Mouse (Mus musculus) liver, embryonic 16.5 days (tissue): Measurements from ENCODE around the gene Sema3b. TPM values are rescaled to one million over a fixed set of nuclear protein-coding genes. Genes with fewer than 3 reads are reported as not detected.
A peak's percentile ranks its signal among the peaks of the same experiment; 100 is the strongest.

Experiments used
- ATAC-seq: fragments of 200-750 bp; cut with Nextera tagmentation; 2 replicates; pipeline ENCODE4 v1.8.0; 2017; ENCODE audit warnings: low read depth, mild to moderate bottlenecking, moderate number of reproducible peaks, moderate library complexity
- H3K27ac ChIP-seq: fragments of 300-500 bp; sonication (generic); 2 replicates; pipeline ENCODE4 v1.5.1; 2014; ENCODE audit warnings: mild to moderate bottlenecking, low read length
- H3K27me3 ChIP-seq: fragments of 300-500 bp; sonication (generic); 2 replicates; pipeline ENCODE4 v1.6.1; 2014; ENCODE audit warnings: low read depth, low read length, mixed read lengths; ENCODE audit not compliant: control insufficient read depth, insufficient read depth
- H3K36me3 ChIP-seq: fragments of 300-500 bp; sonication (generic); 2 replicates; pipeline ENCODE4 v1.6.1; 2014; ENCODE audit warnings: mild to moderate bottlenecking; ENCODE audit not compliant: control insufficient read depth, insufficient read depth
- H3K4me1 ChIP-seq: fragments of 300-500 bp; sonication (generic); 2 replicates; pipeline ENCODE4 v1.6.1; 2014; ENCODE audit warnings: low read depth, low read length, mixed read lengths; ENCODE audit not compliant: control insufficient read depth
- H3K4me2 ChIP-seq: fragments of 300-500 bp; sonication (generic); 2 replicates; pipeline ENCODE4 v1.6.1; 2014; ENCODE audit warnings: low read depth, low read length, mixed read lengths
- H3K4me3 ChIP-seq: fragments of 300-500 bp; sonication (generic); 2 replicates; pipeline ENCODE4 v1.5.1; 2014; ENCODE audit warnings: low read depth, mild to moderate bottlenecking, low read length
- H3K9ac ChIP-seq: fragments of 300-500 bp; sonication (generic); 2 replicates; pipeline ENCODE4 v1.6.1; 2014; ENCODE audit warnings: low read depth, low read length
- H3K9me3 ChIP-seq: fragments of 300-500 bp; sonication (generic); replicated peaks from 2 replicates; pipeline ENCODE4 v1.6.1; 2016; ENCODE audit warnings: low read length; ENCODE audit not compliant: control insufficient read depth
- WGBS: fragments of 180-500 bp; shearing (Covaris S2); extraction: QIAGEN DNeasy Blood & Tissue Kit; methylation state at CpG from one replicate; pipeline ENCODE4 v1.1.7; 2014; ENCODE audit not compliant: insufficient replicate concordance; 5-methylcytosine and 5-hydroxymethylcytosine counted together
- polyA plus RNA-seq: library from polyadenylated mRNA; unstranded; fragments of >200 nt; fragmentation: Nextera tagmentation; extraction: Ambion mirVana; gene quantifications from 2 replicates; pipeline ENCODE4 v1.2.1, GENCODE M21; 2015

Sema3b gene
- polyA plus RNA-seq, result 0.33 and 1.4 TPM in 2 replicates

DNA sequence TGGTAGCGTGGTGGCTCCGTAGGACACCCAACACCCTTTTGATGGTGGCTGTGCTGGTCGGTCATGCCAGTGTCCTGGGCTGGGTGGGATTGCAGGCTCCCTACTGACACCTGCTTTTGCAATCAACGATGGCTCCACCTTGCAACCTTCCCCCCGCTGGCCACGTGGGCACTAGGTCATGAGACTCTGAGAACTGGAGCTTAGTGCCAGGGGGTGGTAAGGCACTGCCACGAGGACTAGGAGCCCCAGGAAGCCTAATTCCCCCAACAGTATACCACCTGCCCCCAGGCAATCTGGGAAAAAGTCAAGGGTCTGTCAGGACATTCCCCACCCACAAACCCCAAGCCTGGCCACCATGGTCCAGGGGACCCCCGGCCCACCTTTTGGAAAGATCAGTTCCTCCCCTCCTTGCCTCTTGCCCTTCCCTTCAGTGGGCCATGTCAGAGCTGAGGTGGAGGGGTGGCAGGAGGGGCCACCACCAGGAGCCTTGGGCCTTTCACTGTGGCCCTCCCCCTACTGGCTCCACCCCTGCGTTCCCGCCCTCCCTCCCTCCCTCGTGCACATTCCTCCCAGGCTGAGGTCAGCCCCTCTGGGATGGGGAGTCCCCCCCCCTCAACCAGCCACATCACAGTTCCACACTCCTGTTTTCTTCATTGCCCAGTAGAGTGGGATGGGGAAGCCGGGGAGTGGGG, at the start of gene Sema3b:
Gene Sema3b (minus strand): TSS at position 489 of the 692 bp plus-strand sequence.
- peaks cover 20% of the 10 kb centered on the region for H3K4me1 ChIP-seq

DNA sequence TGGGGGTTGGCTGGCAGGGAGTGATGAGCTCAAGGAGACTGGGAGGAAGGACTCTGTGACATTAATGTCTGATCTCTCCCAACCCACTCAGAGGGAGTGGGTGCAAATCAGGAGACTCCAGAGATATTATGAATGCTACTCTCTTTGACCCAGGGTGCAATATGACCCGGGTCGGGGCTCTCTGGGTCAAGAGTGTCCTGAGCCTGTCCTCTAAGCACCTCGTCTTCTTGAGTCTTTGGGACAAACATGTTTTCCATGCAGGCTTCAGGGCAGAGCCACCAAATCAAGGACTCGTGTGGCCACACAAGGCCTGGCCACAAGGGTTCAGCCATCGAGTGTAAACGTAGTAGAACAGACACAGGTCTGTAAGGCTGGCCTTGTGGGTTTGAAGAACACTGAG, 49.1 kb upstream of the Sema3b start:
- H3K27me3 ChIP-seq, result no peaks in the 10 kb centered on the region
- 60% methylated on average over 6 of the region's 6 CpGs for WGBS
- H3K36me3 ChIP-seq, result no peaks in the 10 kb centered on the region
- no peak for ATAC-seq
- H3K9me3 ChIP-seq, result no peaks in the 10 kb centered on the region
- no peak overlapping the region for H3K9ac ChIP-seq
- no peak overlapping the region for H3K4me2 ChIP-seq
- H3K4me3 ChIP-seq, result no peak overlapping the region
- no peak overlapping the region for H3K27ac ChIP-seq
- H3K4me1 ChIP-seq, result no peaks in the 10 kb centered on the region

More for the DNA sequence above, at the start of gene Sema3b:
- Histone ChIP-seq H3K9me3 (no peaks in the 10 kb centered on the region), H3K36me3 (no peaks in the 10 kb centered on the region), H3K27ac (no peak within 1 kb of the TSS), H3K4me3 (no peak within 1 kb of the TSS), H3K27me3 (no peaks in the 10 kb centered on the region; the same call in 1 of the 2 replicates), H3K4me2 (no peak within 1 kb of the TSS), H3K9ac (no peak within 1 kb of the TSS)
- no peak for ATAC-seq
- 57% methylated on average over 12 of the region's 12 CpGs for WGBS

DNA sequence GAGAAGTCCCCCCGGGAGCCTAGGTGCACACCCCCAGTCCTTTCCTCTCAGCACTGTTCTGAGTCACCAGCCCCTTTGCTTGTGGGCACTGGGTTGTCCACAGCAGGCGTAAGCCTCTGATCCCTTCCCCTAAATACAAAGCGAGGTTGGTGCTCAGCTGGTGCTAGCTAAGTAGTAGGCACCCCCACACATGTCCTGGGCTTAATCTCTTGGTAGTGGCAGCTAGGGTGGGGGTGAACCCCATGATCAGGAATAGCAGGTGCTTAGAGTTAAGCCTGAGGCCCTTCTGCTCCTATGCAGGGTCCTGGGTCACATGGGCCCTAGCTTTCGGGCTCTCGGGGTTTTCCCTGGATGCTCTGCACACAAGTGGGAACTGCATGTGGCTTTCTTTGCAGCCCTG, 48.1 kb upstream of the Sema3b start:
- Histone ChIP-seq H3K4me3 (no peak overlapping the region), H3K4me2 (no peak overlapping the region), H3K9ac (no peak overlapping the region), H3K27ac (no peak overlapping the region), H3K9me3 (no peaks in the 10 kb centered on the region), H3K36me3 (no peaks in the 10 kb centered on the region), H3K4me1 (no peaks in the 10 kb centered on the region), H3K27me3 (no peaks in the 10 kb centered on the region)
- ATAC-seq, result no peak
- 55% methylated on average over 5 of the region's 5 CpGs for WGBS

GRCm38 (mm10) chr9:107654585-107654984, 45.6 kb upstream of the Sema3b start:
- 47% methylated on average over 4 of the region's 4 CpGs for WGBS
- Histone ChIP-seq H3K27me3 (no peaks in the 10 kb centered on the region), H3K27ac (no peak overlapping the region), H3K9me3 (no peaks in the 10 kb centered on the region), H3K4me3 (no peak overlapping the region), H3K36me3 (no peaks in the 10 kb centered on the region), H3K4me1 (no peaks in the 10 kb centered on the region), H3K4me2 (no peak overlapping the region), H3K9ac (no peak overlapping the region)
- ATAC-seq, result no peak

GRCm38 (mm10) chr9:107653474-107653873, 44.4 kb upstream of the Sema3b start:
- H3K9me3 ChIP-seq, result no peaks in the 10 kb centered on the region
- ATAC-seq, result peak; percentile 76
- 43% methylated on average over 2 of the region's 2 CpGs for WGBS
- H3K27ac ChIP-seq, result 0 out of 2 replicates have a peak overlapping the region, but pooled peaks have one; percentile 26
- H3K4me2 ChIP-seq, result no peak overlapping the region
- H3K9ac ChIP-seq, result no peak overlapping the region
- no peaks in the 10 kb centered on the region for H3K27me3 ChIP-seq
- no peaks in the 10 kb centered on the region for H3K4me1 ChIP-seq
- H3K4me3 ChIP-seq, result no peak overlapping the region
- H3K36me3 ChIP-seq, result no peaks in the 10 kb centered on the region

DNA sequence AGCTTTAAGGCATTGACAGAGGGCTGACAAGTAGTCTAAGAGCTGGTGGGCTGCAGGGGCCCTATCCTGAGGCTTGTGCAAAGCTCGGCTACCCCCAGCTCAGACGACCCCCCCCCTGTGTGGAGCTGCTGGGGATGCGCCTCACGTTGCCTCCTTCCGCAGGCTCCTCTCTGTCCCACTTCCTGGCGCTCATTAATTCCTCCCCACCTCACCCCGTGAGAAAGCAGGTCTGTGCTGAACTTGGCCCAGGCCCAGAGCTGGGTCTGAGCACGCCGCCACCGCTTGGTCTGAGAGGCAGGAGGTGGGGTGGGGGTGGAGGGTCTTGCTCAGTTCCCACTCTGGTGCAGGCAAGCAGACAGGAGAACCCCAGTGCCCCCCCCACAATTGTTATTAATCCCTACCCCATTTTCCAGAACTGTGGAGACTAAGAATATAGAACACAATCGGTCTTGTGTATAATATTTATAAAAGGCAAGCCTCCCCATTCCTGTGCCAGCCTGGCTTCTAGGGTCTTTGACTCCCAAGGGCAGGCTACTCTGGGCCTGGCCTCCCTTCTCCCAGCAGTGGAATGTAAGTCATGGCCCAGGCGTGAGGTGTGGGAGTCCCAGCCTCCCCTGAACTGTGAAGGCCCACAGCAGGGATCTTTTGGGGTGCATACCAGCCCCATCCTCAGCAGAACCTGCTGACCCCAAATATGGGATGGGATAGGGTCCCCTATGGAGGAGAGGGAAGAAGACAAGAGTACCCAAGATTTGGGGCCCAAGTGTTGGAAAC, 41.9 kb upstream of the Sema3b start:
- ATAC-seq, result no peak
- Histone ChIP-seq H3K36me3 (no peaks in the 10 kb centered on the region), H3K4me2 (no peak overlapping the region), H3K27ac (no peak overlapping the region), H3K4me3 (no peak overlapping the region), H3K9me3 (no peaks in the 10 kb centered on the region), H3K9ac (no peak overlapping the region), H3K4me1 (no peaks in the 10 kb centered on the region), H3K27me3 (no peaks in the 10 kb centered on the region)
- WGBS, result 51% methylated on average over 12 of the region's 12 CpGs

GRCm38 (mm10) chr9:107650225-107650624, 41.2 kb upstream of the Sema3b start:
- Histone ChIP-seq H3K36me3 (no peaks in the 10 kb centered on the region), H3K9ac (no peak overlapping the region), H3K4me1 (peaks cover 2% of the 10 kb centered on the region), H3K27ac (no peak overlapping the region), H3K27me3 (no peaks in the 10 kb centered on the region; the same call in 1 of the 2 replicates), H3K9me3 (no peaks in the 10 kb centered on the region), H3K4me3 (no peak overlapping the region), H3K4me2 (no peak overlapping the region)
- WGBS, result 63% methylated on average over 7 of the region's 7 CpGs
- ATAC-seq, result no peak

DNA sequence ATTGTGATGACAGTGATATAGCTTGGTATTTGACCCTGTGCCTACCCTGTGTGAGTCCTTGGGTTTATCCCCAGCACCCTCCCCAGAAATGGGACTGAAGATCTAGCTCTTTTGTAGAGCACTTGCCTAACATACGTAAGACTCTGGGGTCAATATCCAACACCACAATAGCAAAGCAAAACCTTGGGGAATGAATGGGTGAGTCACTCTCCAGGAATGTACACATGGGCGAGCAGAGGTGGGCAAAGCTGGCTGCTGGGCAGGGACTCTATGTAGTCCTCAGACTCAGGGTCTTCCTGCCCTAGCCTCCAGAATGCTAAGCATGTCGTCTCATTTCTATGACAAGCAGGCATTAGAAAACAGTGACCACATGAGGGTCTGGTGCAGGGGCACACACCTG, 39.7 kb upstream of the Sema3b start:
- Histone ChIP-seq H3K4me3 (no peak overlapping the region), H3K9me3 (no peaks in the 10 kb centered on the region), H3K27me3 (peaks cover 4% of the 10 kb centered on the region; the same call in 1 of the 2 replicates), H3K9ac (no peak overlapping the region), H3K36me3 (no peaks in the 10 kb centered on the region), H3K4me1 (peaks cover 14% of the 10 kb centered on the region), H3K27ac (no peak overlapping the region), H3K4me2 (no peak overlapping the region)
- ATAC-seq, result no peak
- WGBS, result 47% methylated on average over 3 of the region's 3 CpGs

DNA sequence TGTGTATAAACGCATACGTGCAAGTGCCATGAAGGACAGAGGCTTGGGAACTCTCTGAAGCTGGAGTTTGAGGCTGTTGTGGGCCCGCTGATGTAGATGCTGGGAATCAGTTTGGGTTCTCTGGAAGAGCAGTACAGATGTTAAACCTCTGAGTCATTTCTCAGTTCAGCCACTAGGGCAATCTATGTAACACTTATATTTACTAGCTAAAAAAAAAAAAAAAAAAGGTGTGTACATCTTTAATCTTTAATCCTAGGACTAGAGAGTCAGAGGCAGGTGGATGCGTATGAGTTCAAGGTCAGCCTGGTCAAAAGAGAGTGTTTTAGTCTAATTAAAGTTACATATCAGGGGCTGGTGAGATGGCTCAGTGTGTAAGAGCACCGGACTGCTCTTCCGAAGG, 37.9 kb upstream of the Sema3b start:
- H3K4me2 ChIP-seq, result no peak overlapping the region
- H3K36me3 ChIP-seq, result no peaks in the 10 kb centered on the region
- H3K4me1 ChIP-seq, result peaks cover 17% of the 10 kb centered on the region
- no peak overlapping the region for H3K9ac ChIP-seq
- WGBS, result 71% methylated on average over 6 of the region's 6 CpGs
- peaks cover 4% of the 10 kb centered on the region; the same call in 1 of the 2 replicates for H3K27me3 ChIP-seq
- H3K4me3 ChIP-seq, result no peak overlapping the region
- ATAC-seq, result no peak
- H3K27ac ChIP-seq, result no peak overlapping the region
- no peaks in the 10 kb centered on the region for H3K9me3 ChIP-seq
